Mouse (Mus musculus) C2C12 (cell line): ENCODE measurements at regions not wholly inside any gene's neighbourhood (a gene's known extent, or its start where the extent isn't known, plus 50 kb on each side); places are given as distances from the start of the nearest gene placed in this dataset.

ENCODE experiments used
- CTCF ChIP-seq: IDR thresholded peaks from one replicate; pipeline ENCODE4 v1.5.1; 2011; ENCODE audit not compliant: control insufficient read depth, insufficient read depth, insufficient read length
- FOSL1 ChIP-seq: IDR thresholded peaks from one replicate; pipeline ENCODE4 v1.8.0; 2011; ENCODE audit warnings: mild to moderate bottlenecking, low read length; ENCODE audit not compliant: poor library complexity, insufficient read depth, severe bottlenecking
- MAX ChIP-seq: IDR thresholded peaks from one replicate; pipeline ENCODE4 v1.6.1; 2011; ENCODE audit warnings: mild to moderate bottlenecking, control low read depth
- MYOD1 ChIP-seq: IDR thresholded peaks from one replicate; pipeline ENCODE4 v1.6.1; 2011; ENCODE audit warnings: low read depth; ENCODE audit not compliant: control insufficient read depth, insufficient read length
- USF1 ChIP-seq: IDR thresholded peaks from one replicate; pipeline ENCODE4 v1.6.1; 2011; ENCODE audit warnings: low read depth, mild to moderate bottlenecking, control low read depth, moderate library complexity

DNA sequence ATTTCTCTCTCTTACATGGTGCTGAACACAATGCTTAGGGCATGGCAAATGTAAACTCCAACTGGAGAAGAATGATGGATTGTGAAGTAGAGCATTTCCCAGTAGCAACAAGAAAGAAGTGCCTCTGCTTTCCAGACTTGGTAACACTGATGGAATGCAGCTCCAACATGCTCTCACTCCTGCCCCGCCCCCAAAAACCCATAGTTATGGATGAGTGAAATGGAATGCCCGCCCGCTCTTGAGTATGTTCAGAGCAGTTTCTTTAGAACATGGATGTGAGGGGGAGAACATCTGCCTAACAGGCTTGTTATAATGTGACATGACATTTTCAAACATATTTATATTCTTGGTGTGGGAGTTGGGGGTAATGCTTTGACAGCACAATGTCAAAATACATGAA is 517.2 kb upstream of the Tnc start:
- TF ChIP-seq MAX (no peak), FOSL1 (no peak), MYOD1 (no peak), CTCF (no peak), USF1 (no peak)
